Mouse (Mus musculus): ENCODE data around the gene Zfp423.

Zfp423 gene

GRCm38 (mm10) chr8:87621181-87621580 is 338.2 kb downstream of the Zfp423 start:
- in situ Hi-C loops (cut with MboI, MseI), result no loop called here

GRCm38 (mm10) chr8:87620225-87620624 is 339.2 kb downstream of the Zfp423 start:
- in situ Hi-C loops (cut with MboI, MseI), result no loop called here

- in situ Hi-C loops (cut with MboI, MseI), result no loop called here
Observed at GRCm38 (mm10) chr8:87619529-87619928, 339.9 kb downstream of the Zfp423 start.

- in situ Hi-C loops (cut with MboI, MseI), result no loop called here
Observed at GRCm38 (mm10) chr8:87619118-87619517, 340.3 kb downstream of the Zfp423 start.

- in situ Hi-C loops (cut with MboI, MseI), result no loop called here
Observed at GRCm38 (mm10) chr8:87613701-87614100, 345.7 kb downstream of the Zfp423 start.
